Mouse (Mus musculus) neural tube, embryonic 15.5 days (tissue): Measurements from ENCODE around the gene Cenpo. TPM values are rescaled to one million over a fixed set of nuclear protein-coding genes. Genes with fewer than 3 reads are reported as not detected.

ENCODE experiments used
- ATAC-seq: fragments of 200-750 bp; cut with Nextera tagmentation; 2 replicates; pipeline ENCODE4 v1.8.0; 2017; ENCODE audit warnings: mild to moderate bottlenecking, moderate TSS enrichment, moderate library complexity; ENCODE audit not compliant: low FRiP score
- H3K27ac ChIP-seq: fragments of 300-500 bp; sonication (generic); replicated peaks from 2 replicates; pipeline ENCODE4 v1.5.1; 2015; ENCODE audit warnings: mild to moderate bottlenecking, inconsistent platforms
- H3K27me3 ChIP-seq: fragments of 300-500 bp; sonication (generic); replicated peaks from 2 replicates; pipeline ENCODE4 v1.6.1; 2015; ENCODE audit warnings: inconsistent platforms
- H3K36me3 ChIP-seq: fragments of 300-500 bp; sonication (generic); 2 replicates; pipeline ENCODE4 v1.6.1; 2015; ENCODE audit warnings: inconsistent platforms
- H3K4me1 ChIP-seq: fragments of 300-500 bp; sonication (generic); 2 replicates; pipeline ENCODE4 v1.6.1; 2015; ENCODE audit warnings: inconsistent platforms
- H3K4me2 ChIP-seq: fragments of 300-500 bp; sonication (generic); 2 replicates; pipeline ENCODE4 v1.6.1; 2015; ENCODE audit warnings: inconsistent platforms, mild to moderate bottlenecking, moderate library complexity
- H3K4me3 ChIP-seq: fragments of 300-500 bp; sonication (generic); replicated peaks from 2 replicates; pipeline ENCODE4 v1.5.1; 2015; ENCODE audit warnings: mild to moderate bottlenecking, inconsistent platforms
- H3K9ac ChIP-seq: fragments of 300-500 bp; sonication (generic); replicated peaks from 2 replicates; pipeline ENCODE4 v1.6.1; 2015; ENCODE audit warnings: mild to moderate bottlenecking, inconsistent platforms
- H3K9me3 ChIP-seq: fragments of 300-500 bp; sonication (generic); replicated peaks from 2 replicates; pipeline ENCODE4 v1.6.1; 2016; ENCODE audit warnings: inconsistent platforms
- WGBS: fragments of 180-500 bp; shearing (Covaris S2); methylation state at CpG from one replicate; pipeline ENCODE4 v1.1.7; 2015; ENCODE audit warnings: mixed read lengths; 5-methylcytosine and 5-hydroxymethylcytosine counted together
- polyA plus RNA-seq: library from polyadenylated mRNA; unstranded; fragments of >200 nt; fragmentation: Nextera tagmentation; extraction: Ambion mirVana; gene quantifications from 2 replicates; pipeline ENCODE4 v1.2.1, GENCODE M21; 2015

The Cenpo gene
- polyA plus RNA-seq, 1 experiment from 2014 or later: 8.5 TPM

DNA sequence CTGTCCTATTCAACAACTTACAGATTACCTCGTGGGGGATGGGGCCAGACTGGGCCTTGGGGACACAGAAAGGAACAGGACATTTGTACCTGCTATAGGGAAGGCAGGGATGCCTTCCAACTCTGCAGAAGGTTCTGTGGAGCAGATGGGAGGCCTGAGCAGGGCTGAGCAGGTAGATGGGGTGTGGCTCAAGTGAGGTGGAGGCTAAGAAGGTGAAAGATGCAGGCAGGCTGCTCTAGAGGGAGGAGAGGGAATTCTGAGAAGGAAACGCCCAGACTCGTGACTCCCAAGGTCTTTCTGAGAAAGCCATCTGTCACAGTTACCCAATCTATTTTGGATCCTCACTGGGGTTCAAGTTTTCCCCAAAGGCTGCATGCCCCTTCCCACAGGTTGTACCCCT is 67.1 kb downstream of the Cenpo start:
- H3K27me3 ChIP-seq: no peaks in the 10 kb centered on the region
- 0 out of 2 replicates have a peak, but pooled peaks cover 5% of the 10 kb centered on the region for H3K4me1 ChIP-seq
- no peaks in the 10 kb centered on the region for H3K9me3 ChIP-seq
- H3K9ac ChIP-seq: no peak overlapping the region
- H3K4me2 ChIP-seq: no peak overlapping the region
- no peak overlapping the region for H3K4me3 ChIP-seq
- H3K27ac ChIP-seq: no peak overlapping the region
- WGBS: 73% methylated on average over 3 of the region's 3 CpGs
- H3K36me3 ChIP-seq: no peaks in the 10 kb centered on the region
- no peak for ATAC-seq

DNA sequence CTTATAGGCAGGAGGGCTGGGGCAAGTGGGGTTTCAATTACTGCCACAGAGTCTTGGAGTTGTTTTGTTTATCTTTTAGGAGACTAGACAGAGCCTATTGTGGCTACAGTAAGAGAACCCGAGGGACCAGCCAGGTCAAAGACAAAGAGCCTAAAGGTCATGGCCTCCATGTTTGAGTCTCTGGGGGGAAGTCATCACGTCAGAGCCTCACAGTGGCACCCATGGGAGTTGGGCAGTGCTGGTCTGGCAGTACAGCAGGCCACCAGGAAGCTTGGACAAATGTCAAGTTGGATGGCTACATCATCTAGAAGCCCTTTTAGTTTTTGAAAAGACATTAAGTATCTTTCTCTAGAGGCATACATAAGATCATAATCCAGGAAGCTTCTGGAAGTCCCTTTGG is 71.2 kb downstream of the Cenpo start:
- WGBS: 34% methylated on average over 2 of the region's 2 CpGs
- Histone ChIP-seq H3K27ac (no peak overlapping the region), H3K36me3 (no peaks in the 10 kb centered on the region), H3K4me1 (no peaks in the 10 kb centered on the region), H3K9ac (no peak overlapping the region), H3K9me3 (no peaks in the 10 kb centered on the region), H3K4me3 (no peak overlapping the region), H3K27me3 (no peaks in the 10 kb centered on the region), H3K4me2 (no peak overlapping the region)
- no peak for ATAC-seq

GRCm38 (mm10) chr12:4160322-4160721 is 73.8 kb downstream of the Cenpo start:
- no peak for ATAC-seq
- Histone ChIP-seq H3K4me2 (no peak overlapping the region), H3K9me3 (no peaks in the 10 kb centered on the region), H3K27me3 (no peaks in the 10 kb centered on the region), H3K4me1 (no peaks in the 10 kb centered on the region), H3K9ac (no peak overlapping the region), H3K36me3 (no peaks in the 10 kb centered on the region), H3K4me3 (no peak overlapping the region), H3K27ac (no peak overlapping the region)
- WGBS: 72% methylated on average over 7 of the region's 7 CpGs

GRCm38 (mm10) chr12:4158868-4159632 is 75.0 kb downstream of the Cenpo start:
- Histone ChIP-seq H3K9me3 (no peaks in the 10 kb centered on the region), H3K4me1 (no peaks in the 10 kb centered on the region), H3K27ac (no peak overlapping the region), H3K4me2 (no peak overlapping the region), H3K4me3 (no peak overlapping the region), H3K36me3 (no peaks in the 10 kb centered on the region), H3K9ac (no peak overlapping the region), H3K27me3 (no peaks in the 10 kb centered on the region)
- no peak for ATAC-seq
- 91% methylated on average over 7 of the region's 7 CpGs for WGBS

GRCm38 (mm10) chr12:4158179-4158578 is 75.9 kb downstream of the Cenpo start:
- H3K9ac ChIP-seq: no peak overlapping the region
- no peak overlapping the region for H3K4me2 ChIP-seq
- 95% methylated on average over 3 of the region's 3 CpGs for WGBS
- no peaks in the 10 kb centered on the region for H3K36me3 ChIP-seq
- no peaks in the 10 kb centered on the region for H3K9me3 ChIP-seq
- H3K4me3 ChIP-seq: no peak overlapping the region
- no peaks in the 10 kb centered on the region for H3K27me3 ChIP-seq
- H3K4me1 ChIP-seq: no peaks in the 10 kb centered on the region
- ATAC-seq: no peak
- no peak overlapping the region for H3K27ac ChIP-seq

DNA sequence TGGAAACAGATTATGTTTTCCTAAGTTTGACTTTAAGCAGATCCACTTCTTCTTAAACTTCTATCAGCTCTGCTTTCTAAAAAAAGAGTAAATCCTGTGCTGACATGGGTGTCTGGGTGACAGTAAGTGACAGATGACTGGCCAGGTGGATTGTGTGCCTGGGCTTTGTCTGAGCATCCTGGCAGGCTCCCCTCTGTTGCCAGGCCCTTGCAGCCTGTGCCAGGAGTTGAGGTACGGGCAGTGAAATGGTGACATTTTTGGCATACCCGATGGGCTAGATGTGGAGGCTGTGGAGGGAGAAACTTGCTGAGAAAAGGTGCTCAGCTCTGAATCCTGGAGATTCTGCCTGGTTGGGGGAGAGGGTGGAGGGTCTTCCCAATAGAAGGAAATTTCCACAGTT is 76.6 kb downstream of the Cenpo start:
- H3K27me3 ChIP-seq: no peaks in the 10 kb centered on the region
- H3K9me3 ChIP-seq: no peaks in the 10 kb centered on the region
- no peak overlapping the region for H3K4me2 ChIP-seq
- no peak overlapping the region for H3K4me3 ChIP-seq
- WGBS: 85% methylated on average over 2 of the region's 2 CpGs
- ATAC-seq: no peak
- H3K4me1 ChIP-seq: no peaks in the 10 kb centered on the region
- H3K36me3 ChIP-seq: no peaks in the 10 kb centered on the region
- no peak overlapping the region for H3K27ac ChIP-seq
- no peak overlapping the region for H3K9ac ChIP-seq

DNA sequence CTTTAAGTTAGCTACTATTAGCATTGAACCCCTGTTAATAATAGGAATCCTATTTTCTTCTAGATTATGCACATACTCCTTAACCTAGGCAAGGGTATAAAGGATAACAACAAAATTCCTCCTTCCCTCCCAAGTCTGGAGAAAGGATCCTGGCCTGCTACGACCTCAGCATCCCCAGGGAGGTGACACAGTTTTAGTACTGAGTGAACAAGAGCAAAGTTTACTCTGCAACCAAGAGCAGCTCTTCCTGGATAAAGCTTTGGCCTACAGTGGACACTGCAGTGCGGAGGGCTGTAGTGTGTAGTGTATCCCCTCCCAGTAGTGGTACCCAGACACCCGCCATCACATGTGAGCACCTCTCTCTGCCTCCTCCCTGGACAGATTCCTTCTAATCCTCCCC is 82.1 kb downstream of the Cenpo start:
- 80% methylated on average over 3 of the region's 3 CpGs for WGBS

DNA sequence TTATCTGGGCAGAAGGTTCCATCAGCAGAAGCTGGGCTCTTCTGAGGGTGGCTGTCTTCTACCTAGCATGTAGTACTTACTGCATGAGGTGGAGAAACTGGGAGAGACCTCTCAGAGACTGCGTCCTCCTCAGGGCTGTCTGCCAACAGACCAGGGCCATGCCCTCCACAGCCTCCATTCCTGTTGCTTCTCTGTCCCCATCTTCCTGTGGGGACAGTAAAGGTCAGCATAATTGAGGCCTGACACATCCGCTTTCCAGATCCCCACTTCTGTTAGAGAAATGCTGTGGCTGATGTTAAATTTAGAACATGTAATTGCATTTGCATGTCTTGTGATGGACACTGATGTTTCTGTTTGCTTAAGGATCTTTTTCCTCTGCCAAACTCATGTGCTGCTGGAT is 83.2 kb downstream of the Cenpo start:
- no peak for ATAC-seq
- WGBS: 95% methylated on average over 2 of the region's 2 CpGs

More for the DNA sequence above, 82.1 kb downstream of the Cenpo start:
- no peak overlapping the region for H3K9ac ChIP-seq
- no peaks in the 10 kb centered on the region for H3K36me3 ChIP-seq
- no peak overlapping the region for H3K4me3 ChIP-seq
- no peak overlapping the region for H3K4me2 ChIP-seq
- ATAC-seq: no peak
- no peaks in the 10 kb centered on the region for H3K4me1 ChIP-seq
- H3K27ac ChIP-seq: no peak overlapping the region
- no peaks in the 10 kb centered on the region for H3K9me3 ChIP-seq
- no peaks in the 10 kb centered on the region for H3K27me3 ChIP-seq

More for the DNA sequence above, 83.2 kb downstream of the Cenpo start:
- Histone ChIP-seq H3K4me1 (no peaks in the 10 kb centered on the region), H3K4me3 (no peak overlapping the region), H3K36me3 (0 out of 2 replicates have a peak, but pooled peaks cover under 1% of the 10 kb centered on the region), H3K27me3 (no peaks in the 10 kb centered on the region), H3K27ac (no peak overlapping the region), H3K9me3 (no peaks in the 10 kb centered on the region), H3K4me2 (no peak overlapping the region), H3K9ac (no peak overlapping the region)

Other genes with a start within 250 kb of the Cenpo start
- 27.2 and 33.6 TPM in 2 replicates for gene Efr3b, start 195.4 kb downstream of the Cenpo start, polyA plus RNA-seq
- 20.0 and 21.3 TPM in 2 replicates for gene Dnajc27, start 151.7 kb downstream of the Cenpo start, polyA plus RNA-seq
- gene Adcy3, start 101.2 kb downstream of the Cenpo start, polyA plus RNA-seq: 14.7 and 18.0 TPM in 2 replicates
- 6.2 and 6.7 TPM in 2 replicates for gene Ptrhd1, start 267 bp downstream of the Cenpo start, polyA plus RNA-seq
- gene Ncoa1, start 242.9 kb upstream of the Cenpo start, polyA plus RNA-seq: 13.7 and 15.8 TPM in 2 replicates